Mouse (Mus musculus): ENCODE measurements around the gene Sympk.

Sympk gene

GRCm38 (mm10) chr7:19083701-19084100, 59.5 kb downstream of the Sympk start, which contains the start of gene Dmpk:
Gene Dmpk, plus strand, starts transcription at chr7:19083849.
- no peak for DNase-seq (ENCODE audit: low spot score in 2 of 2)

GRCm38 (mm10) chr7:19084277-19084771, 60.1 kb downstream of the Sympk start:
- peak; percentile 42 to 46 for DNase-seq (ENCODE audit: low spot score in 2 of 2)

- no peak for DNase-seq (ENCODE audit: low spot score in 2 of 2)
Observed at GRCm38 (mm10) chr7:19084921-19085473, 60.8 kb downstream of the Sympk start.

- no peak for DNase-seq (ENCODE audit: low spot score in 2 of 2)
Observed at GRCm38 (mm10) chr7:19085495-19085894, 61.3 kb downstream of the Sympk start.

- peak in 1 of 2 experiments; percentile 45 for DNase-seq (ENCODE audit: low spot score in 2 of 2)
Observed at GRCm38 (mm10) chr7:19086042-19086441, 61.9 kb downstream of the Sympk start.

- DNase-seq (ENCODE audit: low spot score in 2 of 2) = no peak
Observed at GRCm38 (mm10) chr7:19086760-19087159, 62.6 kb downstream of the Sympk start.

- DNase-seq (ENCODE audit: low spot score in 2 of 2) = no peak
Observed at GRCm38 (mm10) chr7:19088813-19089212, 64.6 kb downstream of the Sympk start.

- DNase-seq (ENCODE audit: low spot score in 2 of 2) = no peak
Observed at GRCm38 (mm10) chr7:19091913-19092312, 67.7 kb downstream of the Sympk start.

GRCm38 (mm10) chr7:19092381-19093173, 68.4 kb downstream of the Sympk start:
- peak; percentile 45 to 48 for DNase-seq (ENCODE audit: low spot score in 2 of 2)

GRCm38 (mm10) chr7:19093174-19093521, 69.0 kb downstream of the Sympk start:
- peak; percentile 78 to 82 for DNase-seq (ENCODE audit: low spot score in 2 of 2)

- peak; percentile 88 to 95 for DNase-seq (ENCODE audit: low spot score in 2 of 2)
Observed at GRCm38 (mm10) chr7:19093537-19094385, 69.6 kb downstream of the Sympk start.

GRCm38 (mm10) chr7:19094471-19094825, 70.3 kb downstream of the Sympk start, which contains the start of gene Six5:
Gene Six5, plus strand, starts transcription at chr7:19094594.
- no peak for DNase-seq (ENCODE audit: low spot score in 2 of 2)

- DNase-seq (ENCODE audit: low spot score in 2 of 2) = peak in 1 of 2 experiments; percentile 59
Observed at GRCm38 (mm10) chr7:19094826-19095750, 70.9 kb downstream of the Sympk start.

- no peak for DNase-seq (ENCODE audit: low spot score in 2 of 2)
Observed at GRCm38 (mm10) chr7:19095751-19096110, 71.6 kb downstream of the Sympk start.

GRCm38 (mm10) chr7:19096421-19096976, 72.3 kb downstream of the Sympk start:
- DNase-seq (ENCODE audit: low spot score in 2 of 2) = no peak

GRCm38 (mm10) chr7:19097217-19097616, 73.0 kb downstream of the Sympk start:
- DNase-seq (ENCODE audit: low spot score in 2 of 2) = no peak

- DNase-seq (ENCODE audit: low spot score in 2 of 2) = no peak
Observed at GRCm38 (mm10) chr7:19097863-19098262, 73.7 kb downstream of the Sympk start.

GRCm38 (mm10) chr7:19098811-19099210, 74.6 kb downstream of the Sympk start:
- DNase-seq (ENCODE audit: low spot score in 2 of 2) = no peak

- DNase-seq (ENCODE audit: low spot score in 2 of 2) = no peak
Observed at GRCm38 (mm10) chr7:19100290-19100689, 76.1 kb downstream of the Sympk start.

- DNase-seq (ENCODE audit: low spot score in 2 of 2) = no peak
Observed at GRCm38 (mm10) chr7:19103741-19104140, 79.6 kb downstream of the Sympk start.
